Mouse (Mus musculus) layer of hippocampus, adult 18-20 months (tissue): ENCODE measurements around the gene Clec1a. TPM values are rescaled to one million over a fixed set of nuclear protein-coding genes. Genes with fewer than 3 reads are reported as not detected.
"Not testable (repeated sequence)": the region's sequence is repeated elsewhere in the genome, so short reads cannot be mapped to it uniquely, and the experiment has no call there.

Source experiments
- DNase-seq, 2 experiments: peaks; one replicate each; pipeline ENCODE4 v3.0.0; 2022; ENCODE audit warnings: low spot score in 2 of 2
- long read RNA-seq: library from polyadenylated mRNA; stranded (forward); transcript quantifications from one replicate; pipeline ENCODE4 v2.0.0, GENCODE M21; 2021
- total RNA-seq, 2 experiments: library from RNA; stranded (reverse); gene quantifications; 2 replicates each; pipeline ENCODE4 v1.2.3; 2021

The Clec1a gene
- 1 to 10 TPM; 4.2 TPM for total RNA-seq
- long read RNA-seq, full-length matches to known transcripts: 4 of 6 reads
- long read RNA-seq, partial matches to known transcripts: 0 of 6 reads
- long read RNA-seq, other reads (novel, unspliced or antisense): 2 of 6 reads

DNA sequence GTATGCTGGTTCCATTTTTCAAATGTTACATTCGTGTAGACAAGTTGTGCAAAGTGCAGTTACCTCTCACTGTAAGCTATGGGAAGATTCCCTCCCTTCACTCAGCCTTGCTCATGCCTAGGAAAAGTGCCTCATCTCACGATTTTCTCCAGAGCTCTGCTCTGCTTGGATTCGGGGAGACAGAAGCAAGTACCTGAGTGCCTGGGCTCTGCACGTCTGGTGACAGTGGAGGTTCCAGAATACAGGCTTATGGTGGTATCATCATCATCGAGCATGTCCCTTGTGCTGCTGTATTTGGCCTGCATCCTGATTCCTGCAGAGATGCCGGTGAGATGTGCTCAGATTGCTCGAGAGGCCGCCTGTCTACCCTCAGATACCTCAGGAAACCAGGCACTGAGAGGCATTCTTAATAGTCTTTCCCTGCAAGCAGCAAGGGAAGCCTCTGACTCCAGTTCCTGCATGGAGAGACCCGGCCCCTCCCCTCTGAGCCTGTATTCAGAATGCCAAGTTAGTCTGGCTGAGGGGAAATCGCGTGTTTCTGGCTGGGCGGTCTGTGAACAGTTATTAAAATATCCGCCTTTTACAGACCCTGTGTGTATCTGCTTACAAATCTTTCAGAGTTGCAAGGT is at the start of gene Clec1a:
Gene Clec1a (minus strand): TSS at position 590 of the 629 bp plus-strand sequence.
- DNase-seq: peak; percentile 4 to 27

DNA sequence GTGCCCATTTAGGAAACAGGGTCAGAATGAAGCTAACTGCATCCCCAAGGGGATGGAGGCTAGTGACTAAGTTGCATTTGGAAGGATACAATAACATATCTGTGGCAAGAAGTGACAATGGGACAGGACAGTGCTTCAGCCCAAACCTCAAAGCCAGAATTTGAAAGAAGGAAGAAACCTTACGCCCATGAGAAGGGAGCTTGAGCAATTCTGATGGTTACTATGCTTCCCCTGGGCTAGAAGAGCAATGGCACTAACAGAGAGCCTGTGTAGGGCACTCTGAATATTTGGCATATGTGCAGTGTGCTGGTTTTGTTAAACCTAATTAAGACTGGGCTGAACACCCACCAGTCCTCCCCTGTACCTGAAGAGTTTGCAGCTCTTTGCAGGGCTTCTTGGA is 47.7 kb upstream of the Clec1a start:
- not testable (repeated sequence) for DNase-seq

GRCm38 (mm10) chr6:129497345-129498218 is 45.8 kb upstream of the Clec1a start:
- no peak for DNase-seq

DNA sequence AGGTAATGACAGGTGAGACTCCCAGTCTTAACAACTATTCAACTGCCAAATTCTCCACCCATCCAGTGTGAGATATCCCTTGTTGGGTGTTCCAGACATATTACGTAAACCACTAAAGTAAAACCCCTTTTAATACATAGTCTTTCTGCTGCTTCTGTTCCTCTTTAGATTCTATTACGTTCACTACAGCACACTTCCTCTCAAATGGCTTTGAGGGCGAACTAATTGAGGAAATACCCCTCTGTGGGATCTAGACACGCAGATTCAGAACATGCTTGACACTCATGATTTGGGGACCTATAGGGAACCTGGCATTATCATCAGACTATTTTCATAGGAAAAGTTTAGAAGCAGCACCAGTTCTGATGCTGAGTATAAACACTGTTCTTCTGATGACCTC is 43.1 kb upstream of the Clec1a start:
- DNase-seq: no peak

- peak; percentile 25 to 68 for DNase-seq
Observed at GRCm38 (mm10) chr6:129480089-129480958, 28.5 kb upstream of the Clec1a start.

DNA sequence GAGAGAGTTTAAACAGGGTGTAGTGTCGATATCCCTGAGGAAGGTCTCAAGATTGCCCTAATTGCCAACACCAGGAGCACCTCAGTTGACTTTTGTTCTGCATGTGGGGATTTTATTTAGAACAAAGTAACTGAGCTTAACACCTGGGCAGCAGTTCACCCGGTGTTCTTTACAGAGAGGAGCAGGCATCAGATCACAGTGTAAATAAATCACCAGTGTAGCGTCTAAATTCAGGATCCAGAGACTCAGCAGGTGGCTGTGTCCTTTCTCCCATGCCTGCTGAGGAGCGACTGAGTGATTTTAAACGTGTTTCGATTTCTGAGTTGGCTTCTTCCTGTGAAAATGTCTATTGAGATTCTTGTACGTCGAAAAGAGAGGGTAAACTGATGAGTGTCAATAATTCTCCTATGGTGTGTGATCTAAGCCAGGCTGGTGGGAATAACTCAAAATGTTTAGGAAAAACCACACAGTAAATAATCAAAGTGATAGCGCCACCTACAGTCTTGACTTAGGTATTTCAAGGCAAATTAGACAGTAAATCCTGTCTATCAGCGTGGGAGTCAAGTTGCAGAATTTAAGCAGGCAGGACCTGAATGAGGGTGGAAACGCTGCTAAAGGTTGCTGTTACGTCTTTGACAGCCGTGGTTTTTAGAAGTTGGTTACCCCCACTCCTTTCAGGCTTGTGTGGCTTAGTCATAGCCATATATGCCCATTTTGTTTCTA is 24.8 kb upstream of the Clec1a start:
- peak; percentile 5 to 65 for DNase-seq

DNA sequence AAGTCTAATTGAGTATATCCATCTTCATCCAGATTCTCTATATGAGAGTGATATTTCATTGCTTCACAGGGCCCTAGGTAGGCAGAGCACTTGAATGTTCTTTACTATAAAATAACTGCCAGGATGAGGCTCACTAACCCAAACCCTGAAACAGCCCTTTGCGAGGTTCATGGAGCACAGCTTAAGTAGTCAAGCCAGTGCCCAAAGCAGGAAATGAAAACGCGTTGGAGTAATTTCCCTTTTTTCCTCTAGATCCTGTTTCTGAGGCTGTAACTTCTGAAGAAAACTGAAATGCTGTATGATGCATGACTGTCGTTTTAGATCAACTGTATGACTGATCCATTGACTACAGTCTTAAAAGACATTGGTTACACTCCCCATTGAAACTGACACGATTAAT is 20.8 kb upstream of the Clec1a start:
- DNase-seq: no peak

DNA sequence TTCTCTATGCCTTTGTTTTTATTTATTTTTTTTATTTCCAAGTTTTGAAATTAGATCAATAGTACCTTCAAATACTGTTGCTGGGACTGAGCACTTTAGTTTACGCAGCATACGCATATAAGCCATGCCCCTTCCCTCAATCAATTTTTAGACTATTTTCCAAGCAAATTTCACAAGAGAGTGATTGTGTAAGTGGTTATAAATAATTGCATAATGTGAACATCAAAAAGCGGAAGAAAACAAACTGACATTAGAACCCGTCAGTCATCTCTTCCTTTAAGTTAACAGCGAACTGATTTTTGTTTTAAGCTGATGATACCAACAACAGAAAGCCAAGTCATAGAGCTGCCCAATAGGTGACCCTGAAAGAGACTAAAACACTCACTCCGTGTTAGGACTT is 19.6 kb upstream of the Clec1a start:
- no peak for DNase-seq

DNA sequence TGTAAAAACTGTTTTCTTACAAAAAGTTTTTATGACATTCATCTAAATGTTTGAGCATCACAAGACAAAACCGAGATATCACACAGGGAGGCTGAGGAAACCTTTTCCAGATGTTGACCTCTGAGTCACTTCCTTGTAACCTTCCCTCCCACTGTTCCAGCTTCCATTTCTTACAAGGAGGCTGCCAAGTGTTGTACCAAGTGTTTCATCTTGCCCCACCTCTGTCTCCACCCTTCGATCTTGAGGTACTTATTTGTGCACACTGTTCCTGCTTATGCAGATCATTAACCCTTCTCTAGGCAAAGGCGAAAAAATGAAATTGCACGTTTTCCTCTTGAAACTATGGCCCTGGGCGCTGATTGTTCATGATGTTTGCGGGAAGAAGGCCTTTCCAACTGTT is 2.1 kb downstream of the Clec1a start:
- DNase-seq: no peak

DNA sequence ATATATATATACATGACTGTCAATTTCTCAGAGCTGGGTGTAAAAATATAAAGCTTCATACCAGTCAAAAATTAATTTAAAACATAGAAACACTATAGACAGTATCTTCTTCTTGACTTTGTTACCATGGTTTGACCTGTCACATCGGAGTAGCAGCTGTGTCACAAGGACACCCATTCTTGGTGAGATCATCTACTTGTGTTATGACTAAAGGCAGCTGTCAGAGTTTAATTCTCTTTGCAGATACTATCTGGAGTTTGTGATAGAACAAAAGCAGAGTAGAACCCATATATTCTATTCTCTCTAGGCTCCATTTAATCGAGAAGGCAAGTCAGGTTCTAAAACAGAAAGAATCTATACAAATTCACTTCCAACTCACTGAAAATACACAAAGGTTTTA is 13.8 kb downstream of the Clec1a start:
- no peak for DNase-seq

- DNase-seq: no peak
Observed at GRCm38 (mm10) chr6:129436025-129436424, 15.8 kb downstream of the Clec1a start.

- no peak for DNase-seq
Observed at GRCm38 (mm10) chr6:129434239-129434638, 17.6 kb downstream of the Clec1a start.

DNA sequence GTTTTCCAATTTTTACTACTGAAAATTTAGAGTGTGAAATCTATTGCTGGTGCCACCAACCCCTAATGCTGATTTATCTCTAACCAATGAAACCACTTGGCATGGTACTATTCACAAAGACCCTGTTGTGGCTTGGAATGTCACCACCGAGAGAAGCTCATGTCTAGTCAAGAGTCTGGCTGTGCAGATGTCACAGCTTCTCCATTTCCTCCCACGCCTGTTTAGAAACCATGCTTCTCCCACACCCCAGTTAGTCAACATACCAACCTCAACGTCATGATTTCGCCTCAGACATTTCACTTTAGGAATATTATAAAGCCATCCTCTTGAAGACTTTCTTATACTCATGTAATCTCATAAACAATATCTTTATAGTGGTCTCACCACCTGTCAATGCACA is 24.5 kb downstream of the Clec1a start:
- no peak for DNase-seq

DNA sequence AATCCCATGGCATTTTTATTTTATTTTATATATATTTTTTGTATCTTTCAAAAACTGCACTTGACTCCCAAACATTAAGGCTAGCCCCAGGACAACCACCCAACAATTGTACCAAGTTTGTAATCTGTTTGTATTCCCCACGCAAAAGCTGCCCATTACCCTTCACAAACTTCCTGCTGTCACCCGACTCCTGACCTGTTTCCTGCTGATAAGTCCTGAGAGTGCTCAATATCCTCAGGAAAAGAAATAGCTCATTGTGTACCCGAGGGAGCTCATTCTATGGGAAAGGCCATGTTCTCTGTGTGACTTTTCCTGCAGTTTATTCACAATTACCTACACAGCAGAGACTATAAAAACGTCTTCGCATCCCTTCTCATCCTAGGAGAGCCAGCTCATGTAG is 26.0 kb downstream of the Clec1a start:
- no peak for DNase-seq

DNA sequence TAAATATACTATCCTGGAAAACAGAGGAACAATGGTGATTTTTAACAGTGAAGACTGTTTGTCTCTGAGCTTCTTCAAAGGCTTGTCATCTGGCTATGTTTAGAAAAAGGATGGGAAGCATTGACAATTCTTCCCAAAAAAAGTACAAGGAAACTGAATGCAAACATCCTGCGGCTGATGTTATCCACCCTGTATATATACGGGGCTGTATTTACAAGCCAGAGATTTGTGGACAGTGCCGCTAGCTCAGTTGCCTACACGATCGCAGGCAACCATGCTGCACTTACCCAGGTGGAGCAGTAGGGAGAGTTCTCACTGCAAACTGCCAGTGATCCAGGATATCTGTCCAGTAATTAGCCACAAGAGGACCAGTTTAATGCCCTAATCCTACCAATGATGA is 26.6 kb downstream of the Clec1a start:
- no peak for DNase-seq

GRCm38 (mm10) chr6:129423734-129424072 is 28.1 kb downstream of the Clec1a start:
- DNase-seq: peak; percentile 37 to 82

DNA sequence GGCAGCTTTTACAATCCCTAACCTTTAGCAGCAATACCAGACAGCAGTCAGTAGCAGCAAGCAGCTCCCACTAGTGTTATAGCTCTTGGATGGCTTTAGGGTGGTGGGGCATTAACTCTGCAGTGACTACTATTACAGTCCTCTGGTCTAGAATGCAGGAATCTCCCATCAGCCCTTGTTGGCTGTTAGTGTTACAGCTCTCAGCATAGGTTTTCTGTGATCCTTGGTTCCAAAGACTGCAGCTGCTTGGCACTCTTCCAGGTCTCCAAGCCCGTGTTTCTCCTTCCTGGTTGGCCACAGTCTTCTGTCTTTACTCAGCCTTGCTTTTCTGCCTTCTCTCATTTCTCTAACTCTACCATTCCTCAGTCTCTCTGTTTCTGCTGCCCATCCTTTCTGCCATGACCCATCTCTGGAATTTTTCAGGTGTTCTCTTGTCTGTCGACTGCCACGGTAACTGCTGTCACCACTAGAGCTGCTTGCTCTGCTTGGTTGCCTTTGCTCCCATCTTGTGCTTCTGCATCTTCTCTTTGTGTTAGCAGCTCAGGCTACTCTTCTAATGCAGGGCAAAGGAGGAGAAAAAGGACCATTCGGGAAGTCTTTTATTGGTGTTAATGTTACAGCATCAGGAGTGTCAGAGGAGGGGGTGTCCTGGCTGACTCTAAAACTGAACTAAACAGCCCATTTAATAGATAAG is 28.6 kb downstream of the Clec1a start:
- DNase-seq: no peak

DNA sequence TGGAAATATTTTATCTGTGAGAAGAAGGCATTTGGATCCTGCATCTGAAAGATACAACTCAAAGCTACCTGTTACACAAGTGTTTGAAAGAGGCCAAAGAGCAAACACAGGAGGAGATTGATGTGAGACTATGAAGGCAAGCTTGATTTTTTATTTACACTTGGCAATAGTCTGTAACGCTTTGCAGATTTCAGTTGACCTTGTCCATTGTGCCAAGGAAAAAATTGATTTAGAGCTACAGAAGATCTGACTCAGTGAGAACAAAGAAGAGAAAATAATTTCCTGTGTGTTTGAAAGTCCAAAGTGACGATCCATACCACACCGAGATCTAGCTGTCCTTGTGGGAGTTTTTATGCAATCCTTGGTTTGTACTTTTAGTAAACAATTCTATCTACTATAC is 29.5 kb downstream of the Clec1a start:
- no peak for DNase-seq

GRCm38 (mm10) chr6:129414177-129414576 is 37.6 kb downstream of the Clec1a start:
- DNase-seq: no peak

DNA sequence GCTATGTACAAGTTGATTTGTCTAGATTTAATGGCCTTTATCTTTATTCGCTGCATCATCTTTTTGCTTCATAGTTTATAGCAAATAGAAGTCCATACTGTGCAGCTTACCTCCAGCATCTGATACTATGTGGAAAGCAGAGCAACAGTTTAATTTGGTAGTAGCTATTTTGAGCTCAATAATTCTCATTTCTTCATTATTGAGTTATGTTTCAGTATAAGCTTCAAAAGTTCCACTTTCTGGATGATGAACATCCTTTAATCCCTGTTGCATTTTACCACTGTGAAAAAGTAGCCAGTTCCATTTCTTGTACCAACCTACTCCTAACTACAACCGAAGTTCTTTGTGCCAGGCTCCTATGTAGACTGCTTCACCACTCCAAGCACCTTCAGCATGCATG is 43.2 kb downstream of the Clec1a start, which contains the start of gene Clec9a:
Gene Clec9a (plus strand): TSS at position 301 of the 400 bp plus-strand sequence.
- no peak for DNase-seq
